Mouse (Mus musculus): ENCODE measurements around the gene Rpusd3.

Rpusd3 gene

DNA sequence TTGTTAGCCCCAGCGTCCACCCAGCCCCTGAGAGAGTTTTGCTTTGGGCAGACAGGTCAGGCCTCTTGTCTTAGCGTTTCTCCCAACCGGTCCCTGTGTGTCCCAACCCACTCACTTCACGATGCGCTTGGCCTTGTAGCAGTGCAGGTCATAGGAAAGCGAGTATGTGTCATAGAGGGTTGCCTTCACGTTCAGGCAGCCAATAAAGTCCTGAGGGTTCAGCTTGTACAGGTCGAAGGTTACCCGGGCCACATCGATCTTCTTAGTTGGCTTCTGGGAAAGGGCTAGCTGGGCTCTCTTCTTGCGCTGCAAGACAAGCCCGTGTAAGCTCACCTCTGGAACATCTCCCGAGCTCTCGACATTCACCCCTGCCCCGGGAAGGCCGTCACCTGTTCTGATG is 8.9 kb upstream of the Rpusd3 start:
- DNase-seq: no peak

DNA sequence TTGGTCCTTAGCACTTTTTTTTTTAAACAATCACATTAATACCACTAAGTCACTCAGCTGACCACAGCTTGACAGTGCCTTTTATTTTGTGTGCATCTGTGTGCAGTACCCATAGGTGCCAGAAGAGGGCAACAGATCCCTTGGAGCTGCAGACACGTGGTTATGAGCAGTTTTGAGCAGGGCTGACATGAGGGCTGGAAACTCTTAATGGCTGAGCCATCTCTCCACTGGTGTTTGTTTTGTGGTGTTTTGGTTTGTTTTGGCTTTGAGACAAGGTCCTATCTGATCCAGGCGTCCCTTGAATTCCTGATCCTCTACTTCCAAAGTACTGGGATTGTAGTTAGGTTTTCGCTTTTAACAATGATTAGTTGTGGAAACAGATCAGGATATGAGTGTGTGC is 8.3 kb upstream of the Rpusd3 start:
- no peak for DNase-seq

- DNase-seq: no peak
Observed at GRCm38 (mm10) chr6:113426696-113427095, 7.6 kb upstream of the Rpusd3 start.

DNA sequence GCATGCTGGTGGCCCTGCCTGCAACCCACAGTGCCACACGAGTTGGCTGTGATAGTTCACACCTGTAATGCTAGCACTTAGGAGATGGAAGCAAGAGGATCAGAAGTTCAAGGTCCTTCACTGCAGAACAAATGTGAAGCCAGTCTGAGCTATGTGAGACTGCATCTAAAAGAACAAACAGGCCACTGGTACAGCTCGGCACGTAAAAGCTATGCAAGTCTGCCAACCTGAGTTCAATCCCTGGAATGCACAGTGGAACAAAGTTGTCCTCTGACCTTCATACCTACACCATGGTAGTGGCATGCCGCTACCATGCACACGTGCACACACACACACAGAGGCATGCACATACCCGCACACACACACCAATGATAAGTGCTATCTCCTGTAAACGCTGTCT is 5.0 kb upstream of the Rpusd3 start:
- no peak for DNase-seq

GRCm38 (mm10) chr6:113423000-113423399 is 3.9 kb upstream of the Rpusd3 start:
- no peak for DNase-seq

GRCm38 (mm10) chr6:113418441-113419198 is 520 bp downstream of the Rpusd3 start:
- DNase-seq: no peak

DNA sequence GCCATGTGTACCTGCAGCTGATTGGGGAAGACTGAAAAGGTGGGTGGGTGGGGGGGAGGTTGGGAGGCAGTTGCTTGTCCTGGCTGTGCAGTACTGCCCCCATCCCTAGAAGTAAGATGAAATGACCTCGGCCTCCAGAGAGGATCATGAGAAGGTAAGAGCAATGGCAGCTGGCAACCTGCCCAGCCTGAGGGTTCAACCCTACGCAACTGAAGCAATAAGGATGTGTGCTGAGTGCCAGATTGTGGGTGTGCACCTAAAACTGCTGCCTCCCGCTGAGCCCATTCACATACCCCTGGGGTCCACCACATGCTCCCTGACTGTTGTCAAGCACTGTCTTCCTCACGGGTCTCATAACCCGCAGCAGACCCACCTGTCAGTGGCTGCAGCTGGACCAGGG is 2.7 kb downstream of the Rpusd3 start:
- no peak for DNase-seq

DNA sequence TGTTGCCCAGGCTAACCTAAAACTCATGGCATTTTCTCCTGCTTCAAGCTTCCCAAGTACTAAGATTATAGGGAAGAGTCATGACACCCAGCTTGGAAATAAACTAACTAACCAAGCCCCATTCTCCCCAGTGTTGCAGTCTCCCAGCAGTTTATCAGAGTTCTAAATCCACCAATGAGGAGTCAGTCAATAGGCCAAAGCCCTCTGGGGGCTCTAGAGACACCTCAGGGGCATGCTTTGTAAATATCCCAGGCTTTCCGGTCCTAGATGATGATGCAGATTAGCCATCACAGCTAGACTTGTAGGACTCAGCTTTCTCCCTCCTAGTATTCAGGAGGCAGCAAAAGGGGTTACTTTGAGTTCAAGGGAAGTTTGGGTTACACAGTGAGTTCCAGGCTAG is 9.1 kb downstream of the Rpusd3 start:
- DNase-seq: no peak

GRCm38 (mm10) chr6:113406683-113407082 is 12.5 kb downstream of the Rpusd3 start:
- no peak for DNase-seq

DNA sequence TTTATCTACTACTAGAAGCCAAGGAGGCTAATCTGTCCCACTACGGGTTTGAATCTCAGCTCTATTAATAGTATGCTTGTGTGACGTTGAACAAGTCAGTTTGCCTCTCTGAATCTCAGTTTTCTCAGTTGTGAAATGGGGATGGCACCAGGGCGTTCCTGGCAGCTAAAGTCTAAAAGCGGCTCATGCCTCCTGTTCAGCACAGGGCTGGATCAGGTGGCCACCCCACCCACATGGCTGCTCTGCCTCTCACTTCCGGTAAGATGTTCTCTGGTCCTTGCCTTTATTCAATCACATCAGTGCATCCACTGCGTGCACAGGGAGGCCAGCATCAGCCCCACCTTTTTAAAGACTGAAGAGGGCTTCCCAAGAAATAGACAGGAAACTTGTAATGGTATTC is 13.7 kb downstream of the Rpusd3 start:
- DNase-seq: no peak

GRCm38 (mm10) chr6:113404649-113405448 is 14.3 kb downstream of the Rpusd3 start:
- DNase-seq: peak; percentile 60

- no peak for DNase-seq
Observed at GRCm38 (mm10) chr6:113402094-113402493, 17.0 kb downstream of the Rpusd3 start.

DNA sequence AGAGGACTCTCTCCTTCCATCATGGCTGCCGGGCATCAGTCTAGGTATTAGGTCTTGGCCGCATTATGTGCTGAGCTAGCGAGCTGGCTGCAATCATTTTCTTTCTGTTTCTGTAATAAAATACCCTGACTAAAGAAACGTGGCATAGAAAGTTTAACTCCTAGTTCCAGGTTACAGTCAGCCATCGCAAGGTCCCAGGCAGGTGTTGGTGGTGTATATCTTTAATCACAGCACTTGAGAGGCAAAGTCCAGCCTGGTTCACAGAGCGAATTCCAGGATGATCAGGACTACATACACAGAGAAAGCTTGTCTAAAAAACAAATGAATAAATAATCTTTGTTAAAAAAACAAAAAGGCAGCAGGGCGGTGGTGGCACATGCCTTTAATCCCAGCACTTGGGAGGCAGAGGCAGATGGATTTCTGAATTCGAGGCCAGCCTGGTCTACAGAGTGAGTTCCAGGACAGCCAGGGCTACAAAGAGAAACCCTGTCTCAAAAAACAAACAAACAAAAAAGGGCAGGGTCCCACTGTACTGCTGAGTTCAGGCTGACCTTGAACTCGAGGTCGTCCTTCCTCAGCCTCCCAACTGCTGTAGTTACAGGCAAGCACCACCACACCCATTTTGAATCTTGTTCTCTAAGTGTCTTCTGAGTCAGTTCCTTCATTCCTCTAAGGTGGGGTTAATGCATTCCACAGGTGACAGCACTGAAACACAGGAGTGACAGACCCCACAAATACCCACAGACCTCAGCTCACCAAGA is 22.7 kb downstream of the Rpusd3 start:
- no peak for DNase-seq

GRCm38 (mm10) chr6:113395501-113395900 is 23.6 kb downstream of the Rpusd3 start:
- DNase-seq: no peak

GRCm38 (mm10) chr6:113394811-113395210 is 24.3 kb downstream of the Rpusd3 start:
- no peak for DNase-seq

DNA sequence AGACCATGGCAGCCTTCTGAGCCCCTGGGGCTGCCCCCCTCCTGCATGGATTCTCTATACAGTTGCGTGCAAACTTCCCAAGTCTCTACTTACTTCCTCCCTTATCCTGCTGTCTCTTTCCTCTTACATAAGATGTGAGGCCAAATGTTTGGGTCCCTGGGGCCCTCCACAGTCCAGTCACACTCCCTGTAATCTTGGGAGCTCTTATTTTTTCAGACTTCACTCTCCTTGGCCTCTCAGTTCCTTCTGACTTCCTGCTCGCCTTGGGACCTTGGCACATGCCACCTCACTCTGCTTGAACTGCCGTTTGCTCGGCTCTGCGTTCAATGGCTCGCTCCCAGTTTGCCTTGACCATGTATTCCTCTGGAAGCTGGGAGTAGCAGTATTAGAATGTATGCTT is 25.2 kb downstream of the Rpusd3 start:
- no peak for DNase-seq

GRCm38 (mm10) chr6:113392387-113393071 is 26.6 kb downstream of the Rpusd3 start:
- peak; percentile 28 for DNase-seq

DNA sequence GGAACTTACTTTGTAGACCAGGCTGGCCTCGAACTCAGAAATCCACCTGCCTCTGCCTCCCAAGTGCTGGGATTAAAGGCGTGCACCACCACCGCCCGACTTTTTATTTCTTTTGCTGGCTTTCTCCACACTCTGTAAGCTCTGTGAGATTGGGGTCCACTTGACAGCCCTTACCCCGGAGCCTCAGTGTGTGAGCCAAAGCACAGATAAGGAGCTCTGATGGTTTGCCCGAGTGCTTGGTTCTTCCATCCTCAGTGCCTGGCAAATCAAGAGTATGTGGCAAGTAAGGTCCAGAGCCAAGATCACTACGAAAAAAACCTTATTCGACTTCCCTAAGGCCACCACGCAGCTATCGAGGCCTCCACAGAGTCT is 27.1 kb downstream of the Rpusd3 start:
- no peak for DNase-seq

- peak; percentile 61 for DNase-seq
Observed at GRCm38 (mm10) chr6:113390715-113391114, 28.4 kb downstream of the Rpusd3 start.

GRCm38 (mm10) chr6:113388960-113389359 is 30.2 kb downstream of the Rpusd3 start, which contains the start of gene Ttll3:
TSS of gene Ttll3 (plus strand) at chr6:113389260.
- DNase-seq: no peak

GRCm38 (mm10) chr6:113386025-113386424 is 33.1 kb downstream of the Rpusd3 start:
- DNase-seq: no peak

DNA sequence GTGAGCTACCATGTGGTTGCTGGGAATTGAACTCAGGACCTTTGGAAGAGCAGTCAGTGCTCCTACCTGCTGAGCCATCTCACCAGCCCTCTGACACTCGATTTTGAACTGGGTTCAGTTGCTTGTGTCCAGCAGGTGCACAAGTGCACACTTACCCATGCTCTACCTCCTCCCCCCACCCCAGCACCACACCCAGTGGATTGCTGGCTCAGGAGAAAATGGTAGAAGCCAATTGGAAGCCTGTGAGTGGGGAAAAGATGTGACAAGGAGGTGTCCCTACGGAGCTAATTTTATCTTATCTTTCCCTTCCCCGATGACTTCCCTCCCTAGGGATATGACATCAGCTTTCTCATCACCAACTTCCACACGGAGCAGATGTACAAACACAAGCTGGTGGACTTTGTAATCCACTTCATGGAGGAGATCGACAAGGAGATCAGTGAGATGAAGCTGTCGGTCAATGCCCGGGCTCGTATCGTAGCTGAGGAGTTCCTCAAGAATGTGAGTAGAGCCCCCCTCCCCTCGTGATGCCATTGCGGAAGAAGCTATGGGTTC is 33.9 kb downstream of the Rpusd3 start:
- no peak for DNase-seq

All from kidney, adult 11 months (tissue).